Mouse (Mus musculus) urinary bladder, postnatal 14 days (tissue): ENCODE results near the gene Apol7e.
"Not testable (repeated sequence)": the region's sequence is repeated elsewhere in the genome, so short reads cannot be mapped to it uniquely, and the experiment has no call there.

Experiments
- DNase-seq: peaks from one replicate; pipeline ENCODE4 v3.0.0; 2021; ENCODE audit warnings: low spot score

Gene Apol7e

DNA sequence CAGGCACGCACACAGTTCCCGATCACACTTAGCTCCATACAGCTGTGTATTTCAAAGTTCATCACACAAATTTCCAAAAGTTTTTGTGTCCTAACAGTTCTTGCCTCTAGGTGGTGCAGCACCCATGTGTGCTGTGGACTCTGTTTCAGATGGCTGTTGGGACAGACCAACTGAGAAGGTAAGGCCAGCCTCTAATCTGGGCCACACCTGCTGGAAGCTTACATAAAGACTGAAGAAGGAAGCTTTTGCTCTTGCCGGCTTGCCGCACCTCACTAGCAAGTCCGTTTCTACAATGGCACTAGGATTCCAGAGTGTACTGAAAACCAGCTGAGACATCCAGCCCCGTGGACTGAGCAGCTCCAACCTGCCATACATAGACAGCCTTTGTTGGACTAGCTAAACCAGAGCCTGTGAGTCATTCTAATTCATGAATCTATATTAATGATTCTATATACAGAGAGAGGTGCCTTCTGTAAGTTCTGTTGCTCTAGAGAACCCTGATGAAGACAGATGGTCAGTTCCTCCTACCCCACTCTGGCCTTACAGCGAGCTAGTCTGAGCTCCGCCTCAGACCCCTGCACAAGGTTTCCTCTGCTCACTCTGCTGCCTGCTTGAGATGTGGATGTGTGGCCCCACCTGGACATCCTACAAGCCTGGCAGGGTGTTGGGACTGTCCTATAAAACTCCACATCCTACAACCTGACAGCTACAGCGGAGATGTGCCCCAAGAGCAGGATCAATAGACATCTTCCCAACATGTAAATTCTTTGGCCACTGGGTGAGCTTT, 42.0 kb downstream of the Apol7e start:
- no peak for DNase-seq

DNA sequence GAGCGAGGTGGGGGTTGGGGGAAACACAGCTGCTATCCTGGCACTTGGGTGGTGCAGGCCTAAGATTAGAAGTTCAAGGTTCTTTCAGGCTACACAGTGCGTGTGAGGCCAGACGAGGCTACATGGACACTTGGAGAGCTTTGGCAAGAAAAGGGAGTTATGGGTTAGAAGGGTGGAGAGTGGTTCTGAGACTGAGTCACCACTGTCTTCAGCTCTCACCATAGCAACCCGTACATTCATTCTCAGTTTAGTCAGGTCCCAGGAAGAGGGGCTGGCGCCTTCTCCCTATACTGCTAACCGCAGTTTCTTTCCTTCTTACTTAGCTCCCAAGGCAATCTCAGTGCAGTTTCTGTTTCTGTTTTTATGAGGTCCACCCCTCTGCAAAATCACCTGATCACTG, 42.9 kb downstream of the Apol7e start:
- not testable (repeated sequence) for DNase-seq

- no peak for DNase-seq
Measured at GRCm38 (mm10) chr15:77744632-77745031, 46.0 kb downstream of the Apol7e start.

- no peak for DNase-seq
Measured at GRCm38 (mm10) chr15:77745081-77745480, 46.4 kb downstream of the Apol7e start.

- no peak for DNase-seq
Measured at GRCm38 (mm10) chr15:77746326-77746725, 47.7 kb downstream of the Apol7e start.

DNA sequence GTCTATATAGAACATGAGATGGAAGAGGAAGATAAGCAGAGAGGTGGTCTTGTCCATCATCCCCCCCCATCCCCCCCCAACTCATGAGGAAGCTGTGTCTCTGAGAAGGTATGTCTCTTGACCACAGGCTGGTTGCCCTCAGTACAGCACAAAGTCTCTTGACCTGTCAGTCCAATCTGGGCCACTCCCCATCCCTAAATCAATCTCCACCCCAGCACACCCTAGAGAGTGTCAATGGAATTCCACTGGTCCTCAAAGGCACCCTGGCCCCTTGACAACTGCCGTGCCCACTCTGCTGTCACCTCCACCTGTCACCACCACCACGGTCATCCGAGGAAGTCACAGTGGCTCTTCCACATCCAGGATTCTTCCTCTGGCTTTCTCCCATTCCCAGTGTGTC, 49.8 kb downstream of the Apol7e start:
- DNase-seq, result no peak

DNA sequence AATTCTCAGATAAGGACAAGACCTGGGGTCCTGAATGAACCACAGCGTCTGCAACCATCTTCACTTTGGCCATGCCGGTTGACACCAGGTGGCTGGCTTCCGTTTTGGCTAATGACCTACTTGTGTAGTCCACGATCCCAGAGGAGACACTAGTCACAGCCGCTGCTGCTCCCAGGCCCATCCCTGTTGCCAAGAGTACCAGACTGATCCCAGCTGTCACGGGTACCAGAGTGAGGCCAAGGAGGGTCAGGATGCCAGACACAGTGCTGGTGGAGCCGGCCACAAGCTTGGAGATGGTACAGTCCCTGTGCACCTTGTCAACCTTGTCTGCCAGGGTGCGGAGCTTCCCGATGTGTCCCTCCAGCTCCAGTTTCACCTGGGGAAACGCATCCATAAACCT, 51.1 kb downstream of the Apol7e start:
- DNase-seq, result no peak

DNA sequence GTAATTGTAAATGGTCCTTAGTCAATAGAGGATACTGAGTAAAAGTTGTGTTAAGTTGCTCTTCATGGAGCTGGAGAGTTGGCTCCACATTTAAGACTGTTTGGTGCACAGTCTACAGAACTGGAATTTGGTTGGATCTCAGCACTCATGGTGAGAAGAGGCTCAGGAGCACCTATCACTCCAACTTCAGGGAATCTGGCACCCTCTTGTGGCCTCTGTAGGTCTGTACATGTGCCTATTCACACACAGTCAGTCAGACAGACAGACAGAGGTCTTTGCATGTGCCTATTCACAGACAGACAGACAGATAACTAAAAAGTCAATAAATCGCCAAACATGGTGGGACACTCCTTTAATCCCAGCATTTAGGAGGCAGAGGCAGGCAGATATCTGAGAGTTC, 51.8 kb downstream of the Apol7e start:
- DNase-seq, result peak; percentile 55

- DNase-seq, result no peak
Measured at GRCm38 (mm10) chr15:77752443-77752842, 53.8 kb downstream of the Apol7e start.

DNA sequence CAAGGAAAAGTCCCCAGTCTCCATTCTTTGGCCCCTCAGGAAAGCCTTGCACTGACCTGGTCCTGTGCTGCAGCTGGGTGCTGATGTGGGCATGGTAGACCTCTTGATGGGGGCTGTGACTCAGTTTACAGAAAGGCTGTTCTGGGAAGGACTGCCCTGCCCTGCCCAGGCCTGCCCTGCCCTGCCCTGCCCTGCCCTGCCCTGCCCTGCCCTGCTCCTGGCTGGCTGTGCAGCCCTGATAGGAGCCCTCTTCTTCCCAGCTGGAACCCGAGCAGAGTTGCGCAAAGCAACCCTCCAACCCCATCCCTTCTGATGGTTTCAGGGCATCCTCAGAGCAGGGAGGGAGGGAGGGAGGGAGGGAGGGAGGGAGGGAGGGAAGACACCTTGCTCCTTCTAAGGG, 56.5 kb downstream of the Apol7e start:
- DNase-seq, result no peak

GRCm38 (mm10) chr15:77756081-77756480, 57.4 kb downstream of the Apol7e start:
- no peak for DNase-seq

DNA sequence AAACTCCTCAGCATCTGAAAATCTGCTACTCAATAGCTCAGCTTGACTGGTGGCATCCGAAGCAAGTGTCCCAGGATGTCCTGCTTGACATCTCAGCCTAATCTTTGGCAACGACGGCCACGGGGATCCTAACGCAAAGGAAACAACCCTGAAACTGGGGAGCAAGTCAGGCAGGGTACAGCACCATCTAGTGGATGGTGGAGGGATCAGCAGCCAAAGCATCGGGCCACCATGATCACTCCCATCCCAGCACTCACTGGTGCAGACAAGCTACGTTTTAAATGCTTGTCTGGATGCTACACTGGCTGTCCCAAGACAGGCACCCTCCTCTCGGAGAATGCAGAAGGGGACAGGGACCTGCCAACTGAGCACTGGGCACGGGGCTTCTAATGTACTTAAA, 58.2 kb downstream of the Apol7e start, which contains the start of gene Apol8:
Gene Apol8, minus strand, starts transcription at position 156 of the 400 bp plus-strand sequence.
- DNase-seq, result peak; percentile 47

DNA sequence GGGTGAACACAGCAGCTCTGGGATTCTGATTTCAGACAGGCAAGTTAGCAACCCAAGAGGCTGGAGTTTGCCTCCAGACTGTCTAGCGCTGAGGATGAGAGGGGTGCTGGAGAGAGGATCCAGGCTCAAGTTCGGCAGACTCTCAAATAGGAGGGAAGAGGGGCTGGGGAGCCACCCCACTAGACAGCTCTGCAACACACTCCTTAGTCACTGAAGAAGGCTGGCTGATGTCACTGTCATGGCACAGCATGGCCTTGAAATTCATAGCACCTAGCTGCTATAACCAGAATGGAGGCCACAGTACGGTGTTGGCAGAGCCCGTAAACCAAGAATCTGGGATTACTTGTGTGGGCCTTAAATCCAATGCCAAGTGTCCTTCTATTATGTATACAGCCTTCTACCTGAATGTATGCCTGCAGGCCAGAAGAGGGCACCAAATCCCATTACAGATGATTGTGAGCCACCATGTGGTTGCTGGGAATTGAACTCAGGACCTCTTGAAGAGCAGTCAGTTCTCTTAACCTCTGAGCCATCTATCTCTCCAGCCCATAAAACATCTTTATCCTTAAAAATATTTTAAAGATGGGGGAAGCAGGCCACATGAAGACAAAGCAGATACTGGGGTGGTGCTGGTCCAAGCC, 59.0 kb downstream of the Apol7e start:
- DNase-seq, result no peak

DNA sequence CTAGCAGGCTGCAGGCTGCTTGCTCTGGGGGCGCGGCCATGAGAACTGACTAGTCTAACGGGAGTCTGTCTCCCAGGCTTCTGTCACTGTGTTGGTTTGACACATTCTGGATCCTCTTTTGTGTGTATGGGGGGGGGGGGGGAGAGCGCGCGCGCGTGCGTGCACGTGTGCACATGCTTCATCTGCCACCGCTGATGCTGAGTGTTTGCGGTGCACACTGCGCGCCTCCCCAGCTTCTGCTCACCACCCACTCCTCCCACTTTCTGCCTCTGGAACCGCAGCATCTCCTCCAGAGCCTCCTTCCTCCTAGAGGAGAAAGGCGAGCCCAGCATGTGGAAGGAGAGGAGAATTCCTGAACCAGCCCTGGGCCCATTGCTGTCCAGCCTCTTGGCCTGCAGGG, 61.4 kb downstream of the Apol7e start:
- DNase-seq, result no peak

- DNase-seq, result no peak
Measured at GRCm38 (mm10) chr15:77761083-77761482, 62.4 kb downstream of the Apol7e start.

GRCm38 (mm10) chr15:77761561-77762380, 63.1 kb downstream of the Apol7e start:
- no peak for DNase-seq

GRCm38 (mm10) chr15:77763050-77763449, 64.4 kb downstream of the Apol7e start:
- no peak for DNase-seq

GRCm38 (mm10) chr15:77763702-77764101, 65.0 kb downstream of the Apol7e start:
- no peak for DNase-seq

- peak; percentile 50 for DNase-seq
Measured at GRCm38 (mm10) chr15:77764391-77765006, 65.8 kb downstream of the Apol7e start.

- DNase-seq, result no peak
Measured at GRCm38 (mm10) chr15:77765484-77766093, 66.9 kb downstream of the Apol7e start.

DNA sequence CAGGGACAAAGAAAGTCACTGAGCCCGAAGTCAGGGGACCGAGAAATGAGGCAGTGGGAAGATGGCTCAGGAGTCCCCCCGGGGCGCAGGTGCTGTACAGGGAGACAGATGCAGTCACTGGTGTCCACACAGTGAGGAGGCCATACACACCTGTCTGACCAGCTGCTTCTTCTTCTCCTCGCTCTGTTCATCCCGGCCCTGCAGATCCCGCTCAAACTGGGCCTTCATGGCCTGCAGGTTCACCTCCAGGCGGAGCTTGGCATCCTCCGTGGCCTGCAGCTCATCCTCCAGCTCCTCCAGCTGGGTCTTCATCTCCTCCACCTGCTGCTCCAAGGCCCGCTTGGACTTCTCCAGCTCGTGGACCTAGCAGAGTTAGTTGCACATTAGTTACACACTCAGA, 68.3 kb downstream of the Apol7e start:
- no peak for DNase-seq
